Mouse (Mus musculus): ENCODE data around the gene Smarcc1.

- TF ChIP-seq POLR2A (IDR thresholded peaks at IDR 0.05; ENCODE audit: control insufficient read depth, extremely low read depth, insufficient read depth, low read length, poor library complexity) (no peak), CTCF (IDR thresholded peaks at IDR 0.05; ENCODE audit: borderline replicate concordance, control insufficient read depth, extremely low read depth, insufficient read depth, low read length, poor library complexity) (no peak)
Measured at GRCm38 (mm10) chr9:110132201-110132605, 14.7 kb downstream of the Smarcc1 start.

Measured in thymus, adult 2 months (tissue).